Mouse (Mus musculus): ENCODE measurements at regions not wholly inside any gene's neighbourhood (a gene's known extent, or its start where the extent isn't known, plus 50 kb on each side); places are given as distances from the start of the nearest gene placed in this dataset.
"Not testable (repeated sequence)": the region's sequence is repeated elsewhere in the genome, so short reads cannot be mapped to it uniquely, and the experiment has no call there.

DNA sequence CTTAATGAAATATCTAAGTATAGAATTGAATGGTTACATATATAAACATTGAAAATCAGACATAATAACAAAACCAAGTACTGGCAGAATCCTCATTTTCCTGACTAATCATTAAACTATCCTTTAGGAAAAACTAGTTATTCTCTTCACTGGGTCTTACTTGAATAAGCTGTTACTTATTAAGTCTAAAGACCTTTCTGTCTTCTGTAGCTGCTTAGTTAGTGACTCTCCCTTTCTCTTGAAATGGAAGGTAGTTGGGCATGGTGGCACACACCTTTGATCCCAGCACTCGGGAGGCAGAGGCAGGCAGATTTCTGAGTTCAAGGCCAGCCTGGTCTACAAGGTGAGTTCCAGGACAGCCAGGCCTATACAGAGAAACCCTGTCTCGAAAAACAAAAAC lies 135.9 kb upstream of the Abcb5 start:
- intact Hi-C loops (cut with DNase I); DNase-seq: not testable (repeated sequence)

DNA sequence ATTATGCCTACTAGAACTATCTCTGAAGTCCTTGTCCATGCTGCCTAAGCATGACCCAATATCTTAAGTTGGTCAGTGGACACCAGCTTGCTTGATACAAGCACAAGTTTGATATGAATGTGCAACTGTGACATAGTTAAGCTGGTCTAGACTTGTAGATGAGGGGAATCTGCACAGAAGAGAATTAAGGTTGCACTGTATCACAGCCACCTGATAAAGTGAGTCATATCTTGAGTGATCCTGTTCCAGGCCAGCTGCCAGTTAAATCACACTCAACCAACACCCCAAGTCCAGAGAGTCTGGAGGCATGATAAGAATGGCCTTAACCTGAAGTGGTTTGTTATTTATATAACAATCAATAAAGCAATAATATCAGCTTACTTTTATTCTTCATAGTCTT lies 133.5 kb upstream of the Abcb5 start:
- peak in 1 of 2 experiments; percentile 11 for DNase-seq
- intact Hi-C loops (cut with DNase I): no loop called here

DNA sequence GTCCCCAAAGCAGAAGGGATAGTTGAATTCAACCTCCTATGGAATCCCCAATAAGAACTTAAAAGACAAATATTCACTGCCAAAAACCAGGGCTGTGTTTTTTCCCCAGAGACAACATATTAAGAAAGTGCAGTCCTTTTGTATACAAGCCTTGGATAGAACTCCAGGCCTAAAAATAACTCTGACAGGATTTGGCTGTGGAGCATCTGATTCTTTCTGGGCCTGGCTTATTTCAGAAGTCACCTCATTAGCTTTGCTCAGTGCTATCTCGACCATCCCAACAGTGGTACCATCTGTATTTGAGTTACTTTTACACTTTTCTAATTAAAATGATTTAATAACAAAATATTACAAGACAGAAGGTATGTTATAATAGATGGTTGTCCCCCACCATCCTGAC lies 131.6 kb upstream of the Abcb5 start:
- intact Hi-C loops (cut with DNase I): no loop called here
- DNase-seq: peak; percentile 53 to 56

GRCm38 (mm10) chr12:119094314-119094713 lies 128.1 kb upstream of the Abcb5 start:
- intact Hi-C loops (cut with DNase I): no loop called here

DNA sequence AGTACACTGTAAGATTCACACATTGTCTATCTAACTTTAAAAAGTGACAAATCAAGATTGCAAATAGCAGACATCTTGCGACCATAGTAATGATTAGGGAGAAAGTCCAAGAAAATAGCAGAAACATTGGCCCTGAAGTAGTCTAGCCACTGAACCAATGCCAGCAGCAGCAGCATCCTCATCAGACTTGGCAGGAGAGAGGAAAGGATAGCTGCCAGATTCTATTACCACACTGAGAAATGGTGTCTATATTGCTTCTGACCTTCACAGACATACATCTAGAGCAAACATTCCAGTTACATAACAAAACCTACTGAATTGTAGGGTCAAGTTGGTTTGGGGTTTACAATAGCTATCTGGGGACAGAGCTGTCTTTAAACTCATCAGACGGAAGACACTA lies 127.2 kb upstream of the Abcb5 start:
- intact Hi-C loops (cut with DNase I): no loop called here

More at GRCm38 (mm10) chr12:119094314-119094713, 128.1 kb upstream of the Abcb5 start:
- DNase-seq: no peak

DNA sequence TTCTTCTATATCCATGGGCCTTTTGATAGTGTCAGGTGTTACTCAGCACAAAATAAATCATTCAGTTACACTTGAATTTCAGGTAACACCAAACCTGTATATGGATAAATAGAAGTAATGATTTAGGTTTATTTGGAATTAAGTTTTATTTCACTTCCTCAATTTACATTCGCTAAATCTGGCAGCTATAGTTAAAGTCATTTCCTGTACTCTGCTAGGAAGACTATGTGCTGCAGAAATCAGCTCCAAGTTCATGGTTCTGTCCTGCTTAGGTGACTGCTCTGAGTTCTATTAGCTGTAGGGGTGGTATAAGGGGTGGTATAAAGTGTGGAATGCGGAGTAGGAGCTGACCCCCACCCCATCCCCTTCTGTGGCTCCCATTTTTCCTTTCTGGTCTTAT lies 123.1 kb upstream of the Abcb5 start:
- intact Hi-C loops (cut with DNase I): no loop called here
- DNase-seq: no peak

More for the DNA sequence above, 127.2 kb upstream of the Abcb5 start:
- peak; percentile 23 to 26 for DNase-seq

DNA sequence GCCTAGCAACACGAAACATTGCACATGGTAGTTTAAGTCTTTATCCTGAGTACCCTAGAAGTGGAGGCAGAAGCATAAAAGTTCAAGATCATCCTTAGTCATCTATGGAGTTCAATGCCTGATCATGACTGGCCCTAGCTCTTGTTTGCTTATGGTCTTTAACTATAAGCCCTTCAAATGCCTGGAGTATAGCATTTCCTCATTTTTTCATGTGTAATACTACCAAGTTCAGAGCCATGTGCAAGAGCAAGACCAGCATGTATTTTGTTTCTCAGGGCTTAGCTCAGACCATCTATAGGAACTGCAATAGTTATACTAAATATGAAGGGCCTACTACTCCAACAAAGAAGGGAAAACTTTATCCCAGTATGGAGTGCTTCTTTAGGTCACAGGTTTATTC lies 122.4 kb upstream of the Abcb5 start:
- intact Hi-C loops (cut with DNase I): no loop called here
- no peak for DNase-seq

GRCm38 (mm10) chr12:119084814-119085213 lies 118.6 kb upstream of the Abcb5 start:
- no peak for DNase-seq
- intact Hi-C loops (cut with DNase I): no loop called here

- DNase-seq: no peak
- intact Hi-C loops (cut with DNase I): no loop called here
Observed at GRCm38 (mm10) chr12:119082781-119083180, 116.6 kb upstream of the Abcb5 start.

- no peak for DNase-seq
- intact Hi-C loops (cut with DNase I): no loop called here
Observed at GRCm38 (mm10) chr12:119075825-119076224, 109.6 kb upstream of the Abcb5 start.

- no peak for DNase-seq
- intact Hi-C loops (cut with DNase I): no loop called here
Observed at GRCm38 (mm10) chr12:119074742-119075478, 108.7 kb upstream of the Abcb5 start.

DNA sequence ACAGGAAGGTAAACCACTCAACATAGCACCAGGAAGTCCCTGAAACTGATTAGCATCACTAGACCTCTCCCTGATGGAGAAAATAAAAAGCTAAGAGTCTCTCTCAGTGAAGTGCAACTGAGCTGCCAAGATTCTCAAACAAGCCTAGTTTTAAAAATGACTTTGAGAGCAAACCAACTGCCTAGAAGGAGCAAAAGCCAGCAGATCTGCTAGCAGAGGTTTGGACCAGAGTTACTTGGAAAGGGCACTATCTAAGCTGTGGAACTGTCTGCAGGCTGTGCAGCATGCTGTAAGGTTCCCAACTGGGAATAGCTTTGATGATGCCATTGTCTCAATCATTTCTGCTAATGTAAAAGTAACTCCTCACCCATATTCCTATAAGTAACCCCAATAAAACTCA lies 107.9 kb upstream of the Abcb5 start:
- intact Hi-C loops (cut with DNase I): no loop called here
- no peak for DNase-seq

- intact Hi-C loops (cut with DNase I): no loop called here
- DNase-seq: no peak
Observed at GRCm38 (mm10) chr12:119070963-119071362, 104.7 kb upstream of the Abcb5 start.

DNA sequence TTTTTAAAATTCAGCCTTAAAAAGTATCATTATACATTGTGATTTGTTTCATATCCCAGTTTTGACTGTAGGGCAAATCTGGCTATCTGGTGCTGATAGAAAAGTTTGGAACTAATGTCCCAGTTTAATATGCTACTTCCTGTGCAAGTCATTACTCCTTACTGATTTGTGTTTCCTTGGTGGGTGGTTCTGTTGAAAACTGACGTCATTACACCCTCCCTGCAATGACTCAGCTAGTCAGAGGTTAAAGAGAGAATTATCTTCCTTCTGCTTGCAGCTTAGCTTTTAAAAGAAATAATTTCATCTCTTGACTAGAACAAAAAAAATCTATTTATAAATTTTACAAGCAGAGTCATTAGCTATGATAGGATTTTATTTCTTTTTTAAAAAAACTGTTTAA lies 104.2 kb upstream of the Abcb5 start:
- peak in 1 of 2 experiments; percentile 23 for DNase-seq

DNA sequence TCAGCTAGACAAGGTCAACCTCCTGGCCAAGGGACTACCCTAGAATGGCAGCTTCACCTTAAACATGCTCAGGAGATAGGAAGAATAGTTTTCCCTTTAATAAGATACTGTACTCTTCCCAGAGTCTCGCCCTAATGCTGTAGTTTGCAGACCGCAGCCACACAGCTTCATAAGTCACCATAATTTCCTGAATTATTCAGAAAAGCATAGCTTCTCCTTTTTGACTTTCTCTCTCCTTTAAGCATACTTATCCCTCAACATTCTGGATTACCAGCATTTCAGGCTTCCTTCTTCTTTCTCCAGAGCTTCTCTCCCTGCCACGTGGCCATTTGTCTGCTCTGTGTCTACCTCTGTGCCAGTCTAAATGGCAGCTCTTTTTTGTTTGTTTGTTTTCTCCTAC lies 103.5 kb upstream of the Abcb5 start:
- no peak for DNase-seq
- intact Hi-C loops (cut with DNase I): no loop called here

More for the DNA sequence above, 104.2 kb upstream of the Abcb5 start:
- intact Hi-C loops (cut with DNase I): no loop called here

DNA sequence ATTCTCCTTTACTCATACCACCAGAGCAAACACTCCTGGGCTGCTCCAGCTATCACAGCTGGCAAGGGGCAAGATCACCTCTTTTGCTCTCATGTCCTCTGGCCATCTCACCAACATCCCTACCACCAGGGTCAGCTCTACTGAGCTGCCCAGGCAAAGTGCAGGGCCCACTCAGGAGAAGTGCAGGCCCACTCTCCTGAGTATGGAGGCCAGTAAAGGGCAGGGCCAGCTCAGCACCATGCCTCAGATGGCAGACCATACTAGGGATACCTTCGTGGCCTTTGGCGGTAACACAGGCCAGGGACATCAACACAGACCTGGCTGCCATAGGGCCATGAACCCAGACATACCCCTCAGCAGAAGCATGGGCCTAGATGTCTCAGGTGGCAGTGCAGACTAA lies 101.9 kb upstream of the Abcb5 start:
- intact Hi-C loops (cut with DNase I): no loop called here
- DNase-seq: no peak

GRCm38 (mm10) chr12:119062931-119063330 lies 96.7 kb upstream of the Abcb5 start:
- intact Hi-C loops (cut with DNase I): no loop called here
- DNase-seq: no peak

DNA sequence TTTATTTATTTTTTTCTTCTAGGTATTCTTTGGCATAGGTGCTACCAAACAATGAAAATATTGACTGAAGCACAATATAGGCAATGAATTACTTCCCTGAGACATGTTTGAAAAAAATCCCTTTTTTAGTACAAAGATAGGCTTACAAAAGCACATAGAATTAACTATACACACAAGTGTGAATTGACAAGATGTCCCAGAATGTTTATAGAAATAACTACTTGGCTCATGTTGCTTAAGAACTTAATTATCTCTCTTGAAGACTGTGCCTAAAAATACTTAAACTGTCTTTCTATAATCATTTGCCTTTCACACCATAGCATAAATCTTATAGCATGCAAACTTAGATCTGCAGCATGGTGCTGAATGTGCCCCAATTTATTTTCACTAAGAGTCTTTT lies 96.3 kb upstream of the Abcb5 start:
- intact Hi-C loops (cut with DNase I): no loop called here
- no peak for DNase-seq

- DNase-seq: peak; percentile 37 to 42
Observed at GRCm38 (mm10) chr12:119054560-119054959, 88.3 kb upstream of the Abcb5 start.

DNA sequence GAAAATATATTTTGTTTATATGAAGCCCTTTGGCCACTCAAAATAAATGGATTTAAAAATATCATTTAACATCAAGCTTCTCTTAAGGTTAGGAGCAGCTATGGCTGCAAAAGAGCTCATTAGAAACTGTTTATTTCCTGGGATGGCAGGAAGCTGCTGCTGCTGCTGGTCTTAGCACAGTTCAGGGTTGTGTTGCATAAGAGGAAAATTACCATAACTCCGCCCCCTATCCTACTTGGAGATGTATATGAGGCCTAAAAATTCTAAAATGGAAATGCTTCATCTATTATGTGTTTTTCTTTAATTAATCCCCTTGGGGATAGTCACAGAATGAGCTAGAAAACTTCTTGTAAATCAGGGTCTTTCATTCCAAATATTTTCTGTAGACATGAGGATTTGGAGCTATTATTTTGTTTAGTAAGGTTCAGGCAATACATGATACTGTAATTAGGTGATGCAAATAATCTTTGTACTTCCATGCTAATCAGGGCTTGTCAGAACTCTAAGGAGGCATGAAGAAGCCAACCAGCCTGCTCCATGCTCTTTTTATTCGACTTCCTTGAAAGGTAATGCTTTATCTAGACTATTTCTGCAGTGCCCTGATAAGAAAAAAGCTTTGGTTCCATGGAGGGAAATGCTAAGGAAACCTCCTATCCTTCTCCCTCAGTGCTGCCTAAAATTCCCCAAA lies 85.6 kb upstream of the Abcb5 start:
- intact Hi-C loops (cut with DNase I): no loop called here
- no peak for DNase-seq

More at GRCm38 (mm10) chr12:119054560-119054959, 88.3 kb upstream of the Abcb5 start:
- intact Hi-C loops (cut with DNase I): no loop called here

GRCm38 (mm10) chr12:119038306-119038705 lies 72.1 kb upstream of the Abcb5 start:
- intact Hi-C loops (cut with DNase I): no loop called here
- no peak for DNase-seq

GRCm38 (mm10) chr12:119034828-119035227 lies 68.6 kb upstream of the Abcb5 start:
- intact Hi-C loops (cut with DNase I): no loop called here
- no peak for DNase-seq

All from heart, postnatal 10 days (tissue).